Mouse (Mus musculus): ENCODE measurements at regions not wholly inside any gene's neighbourhood (a gene's known extent, or its start where the extent isn't known, plus 50 kb on each side); places are given as distances from the start of the nearest gene placed in this dataset.

- TF ChIP-seq ZC3H11A (IDR thresholded peaks at IDR 0.05; ENCODE audit: borderline replicate concordance, low read depth, low read length) = no peak
- no peak for TF ChIP-seq CHD2 (IDR thresholded peaks at IDR 0.05; ENCODE audit: low read depth, low read length)
- TF ChIP-seq HCFC1 (IDR thresholded peaks at IDR 0.05; ENCODE audit: borderline replicate concordance, insufficient read depth, low read length) = no peak
- TF ChIP-seq MAFK (IDR thresholded peaks at IDR 0.05; ENCODE audit: insufficient read depth, low read depth, low read length) = no peak
These were observed 89.5 kb upstream of the Tprg start for GRCm38 (mm10) chr16:25197079-25197478.
